Mouse (Mus musculus): ENCODE data around the gene Hkdc1. TPM values are rescaled to one million over a fixed set of nuclear protein-coding genes. Genes with fewer than 3 reads are reported as not detected.

Hkdc1 gene
- total RNA-seq (2023): not detected

GRCm38 (mm10) chr10:62422255-62422654 is at the start of gene Hkdc1:
TSS of gene Hkdc1 (minus strand) at chr10:62422491.

GRCm38 (mm10) chr10:62449364-62450279 is 27.3 kb upstream of the Hkdc1 start, which contains the start of the genes 4930507D05Rik and Supv3l1:
TSS of gene 4930507D05Rik (plus strand) at chr10:62449489.
TSS of gene Supv3l1 (minus strand) at chr10:62449738.

DNA sequence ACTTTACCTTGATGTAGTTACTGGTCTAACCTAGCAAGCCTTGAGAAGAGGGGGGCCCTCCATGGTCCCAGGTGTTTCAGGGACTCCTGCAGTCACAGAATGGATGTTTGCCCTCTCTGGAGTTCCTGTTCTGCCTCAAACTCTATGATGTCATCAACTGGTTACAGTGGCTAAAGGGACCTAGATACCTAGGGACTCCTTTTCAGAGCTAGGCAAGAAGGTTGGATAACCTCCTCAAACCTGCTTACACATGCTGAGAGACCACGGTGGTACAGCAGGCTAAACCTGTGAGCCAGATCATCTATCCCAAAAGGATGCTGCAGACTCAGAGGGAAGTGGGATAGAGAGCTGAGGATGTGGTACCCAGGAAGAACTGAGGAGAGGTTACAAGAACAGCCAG is 42.5 kb downstream of the Hkdc1 start, which contains the start of gene Hk1:
TSS of gene Hk1 (minus strand) at position 101 of the 400 bp plus-strand sequence.

Other genes with a start within 250 kb of the Hkdc1 start
- 10 to 100 TPM; 12.7 to 21.7 TPM for gene Tspan15, start 191.2 kb downstream of the Hkdc1 start, total RNA-seq (2023)
- not detected for gene Tacr2, start 170.1 kb downstream of the Hkdc1 start, total RNA-seq (2023)
- 10 to 100 TPM; 35.3 to 38.7 TPM for gene Hk1, start 42.6 kb downstream of the Hkdc1 start, total RNA-seq (2023)
- gene 4930507D05Rik, start 27.0 kb upstream of the Hkdc1 start, total RNA-seq (2023): under 1 TPM; 0.58 to 0.71 TPM
- gene Supv3l1, start 27.2 kb upstream of the Hkdc1 start, total RNA-seq (2023): 10 to 100 TPM; 24.2 to 25.6 TPM
- 10 to 100 TPM; 28.6 to 33.0 TPM for gene Vps26a, start 64.3 kb upstream of the Hkdc1 start, total RNA-seq (2023)
- gene Srgn, start 105.0 kb upstream of the Hkdc1 start, total RNA-seq (2023): 100 to 1,000 TPM; 634 to 726 TPM
- gene Kif1bp, start 156.0 kb upstream of the Hkdc1 start, total RNA-seq (2023): 10 to 100 TPM; 24.0 to 26.2 TPM
- gene Ddx21, start 179.8 kb upstream of the Hkdc1 start, total RNA-seq (2023): 100 to 1,000 TPM; 140 to 147 TPM
- gene Ddx50, start 228.7 kb upstream of the Hkdc1 start, total RNA-seq (2023): 100 to 1,000 TPM; 143 to 149 TPM